Mouse (Mus musculus): ENCODE measurements around the gene Gm14124. TPM values are rescaled to one million over a fixed set of nuclear protein-coding genes. Genes with fewer than 3 reads are reported as not detected.
A peak's percentile ranks its signal among the peaks of the same experiment; 100 is the strongest.
"Not testable (repeated sequence)": the region's sequence is repeated elsewhere in the genome, so short reads cannot be mapped to it uniquely, and the experiment has no call there.

The Gm14124 gene
- polyA plus RNA-seq (2017; shearing (Covaris generic)): under 1 TPM in 1 of 3 experiments, not detected in 2; 0.13 TPM

- peak; percentile 52 for ATAC-seq
These were observed at the start of gene Gm14124 for GRCm38 (mm10) chr2:150257291-150257690. Gene Gm14124 (plus strand): TSS chr2:150257517.

GRCm38 (mm10) chr2:150217600-150218362 lies 39.5 kb upstream of the Gm14124 start, which contains the start of gene Zfp937:
Gene Zfp937 (plus strand): TSS chr2:150218073.
- ATAC-seq: peak; percentile 98

- peak; percentile 22 for ATAC-seq
These were observed 39.0 kb upstream of the Gm14124 start for GRCm38 (mm10) chr2:150218363-150218725.

GRCm38 (mm10) chr2:150223263-150223662 lies 34.1 kb upstream of the Gm14124 start:
- ATAC-seq: not testable (repeated sequence)

- no peak for ATAC-seq
These were observed 14.1 kb upstream of the Gm14124 start for GRCm38 (mm10) chr2:150243211-150243610.

GRCm38 (mm10) chr2:150255491-150255890 lies 1.8 kb upstream of the Gm14124 start, which contains the start of gene Gm21994:
Gene Gm21994 (minus strand): TSS chr2:150255591.
- ATAC-seq: not testable (repeated sequence)

GRCm38 (mm10) chr2:150256861-150257260 lies 456 bp upstream of the Gm14124 start:
- not testable (repeated sequence) for ATAC-seq

GRCm38 (mm10) chr2:150293669-150294068 lies 36.4 kb downstream of the Gm14124 start:
- ATAC-seq: no peak

GRCm38 (mm10) chr2:150299096-150299495 lies 41.8 kb downstream of the Gm14124 start:
- no peak for ATAC-seq

- ATAC-seq: peak; percentile 55
These were observed 50.0 kb downstream of the Gm14124 start for GRCm38 (mm10) chr2:150307183-150307773.

GRCm38 (mm10) chr2:150310952-150311884 lies 53.9 kb downstream of the Gm14124 start:
- peak; percentile 89 for ATAC-seq

- no peak for ATAC-seq
These were observed 58.8 kb downstream of the Gm14124 start for GRCm38 (mm10) chr2:150316140-150316539.

- ATAC-seq: no peak
These were observed 61.7 kb downstream of the Gm14124 start for GRCm38 (mm10) chr2:150318973-150319372.

Other genes starting within 250 kb of the Gm14124 start
- gene Zfp120, start 120.8 kb upstream of the Gm14124 start, polyA plus RNA-seq (2017; shearing (Covaris generic)): 10 to 100 TPM; 35.5 to 53.2 (median 42.1) TPM
- gene Gm10770, start 77.8 kb upstream of the Gm14124 start, polyA plus RNA-seq (2017; shearing (Covaris generic)): not detected
- 1 to 10 TPM in 2 of 3 experiments, under 1 TPM in 1; 0.59 to 1.5 (median 1.2) TPM for gene Gm14139, start 75.8 kb upstream of the Gm14124 start, polyA plus RNA-seq (2017; shearing (Covaris generic))
- gene Zfp937, start 39.4 kb upstream of the Gm14124 start, polyA plus RNA-seq (2017; shearing (Covaris generic)): 10 to 100 TPM; 10.9 to 18.2 (median 17.3) TPM
- 10 to 100 TPM in 2 of 3 experiments, 1 to 10 TPM in 1; 9.2 to 25.1 (median 16.7) TPM for gene Gm21994, start 1.9 kb upstream of the Gm14124 start, polyA plus RNA-seq (2017; shearing (Covaris generic))
- gene Gm10130, start 66.2 kb downstream of the Gm14124 start, polyA plus RNA-seq (2017; shearing (Covaris generic)): 10 to 100 TPM in 1 of 3 experiments, 1 to 10 TPM in 1, not detected in 1; 6.4 to 21.2 TPM
- gene 3300002I08Rik, start 105.2 kb downstream of the Gm14124 start, polyA plus RNA-seq (2017; shearing (Covaris generic)): 10 to 100 TPM in 1 of 3 experiments, 1 to 10 TPM in 2; 7.1 to 15.9 (median 9.0) TPM
- gene Zfp442, start 194.0 kb downstream of the Gm14124 start, polyA plus RNA-seq (2017; shearing (Covaris generic)): 10 to 100 TPM in 1 of 3 experiments, 1 to 10 TPM in 2; 8.1 to 16.4 (median 9.3) TPM
- gene Zfp345, start 227.6 kb downstream of the Gm14124 start, polyA plus RNA-seq (2017; shearing (Covaris generic)): under 1 TPM in 2 of 3 experiments, not detected in 1; 0.33 to 0.43 TPM

All from inflammation-experienced regulatory T-cells, adult 6 months (primary cell).